Mouse (Mus musculus) limb, embryonic 13.5 days (tissue): Measurements from ENCODE around the gene Frem2. TPM values are rescaled to one million over a fixed set of nuclear protein-coding genes. Genes with fewer than 3 reads are reported as not detected.

Experiments used
- ATAC-seq: fragments of 200-750 bp; cut with Nextera tagmentation; 2 replicates; pipeline ENCODE4 v1.8.0; 2017; ENCODE audit warnings: low read depth, moderate number of reproducible peaks, moderate TSS enrichment; ENCODE audit not compliant: low FRiP score
- H3K27ac ChIP-seq: fragments of 300-500 bp; sonication (generic); 2 replicates; pipeline ENCODE4 v1.5.1; 2015; ENCODE audit warnings: inconsistent platforms, mild to moderate bottlenecking, moderate library complexity
- H3K27me3 ChIP-seq: fragments of 300-500 bp; sonication (generic); 2 replicates; pipeline ENCODE4 v1.6.1; 2015; ENCODE audit warnings: mild to moderate bottlenecking, inconsistent platforms
- H3K36me3 ChIP-seq: fragments of 300-500 bp; sonication (generic); 2 replicates; pipeline ENCODE4 v1.6.1; 2015; ENCODE audit warnings: inconsistent platforms, mild to moderate bottlenecking, moderate library complexity
- H3K4me1 ChIP-seq: fragments of 300-500 bp; sonication (generic); 2 replicates; pipeline ENCODE4 v1.6.1; 2015; ENCODE audit warnings: inconsistent platforms
- H3K4me2 ChIP-seq: fragments of 300-500 bp; sonication (generic); replicated peaks from 2 replicates; pipeline ENCODE4 v1.6.1; 2015; ENCODE audit warnings: inconsistent platforms, mild to moderate bottlenecking, moderate library complexity
- H3K4me3 ChIP-seq: fragments of 300-500 bp; sonication (generic); 2 replicates; pipeline ENCODE4 v1.5.1; 2015; ENCODE audit warnings: moderate library complexity, mild to moderate bottlenecking, inconsistent platforms
- H3K9ac ChIP-seq: fragments of 300-500 bp; sonication (generic); 2 replicates; pipeline ENCODE4 v1.6.1; 2015; ENCODE audit warnings: mild to moderate bottlenecking, inconsistent platforms
- H3K9me3 ChIP-seq: fragments of 300-500 bp; sonication (generic); 2 replicates; pipeline ENCODE4 v1.6.1; 2016; ENCODE audit warnings: inconsistent platforms
- whole genome bisulfite sequencing: fragments of 180-500 bp; shearing (Covaris S2); methylation state at CpG from one replicate; pipeline ENCODE4 v1.1.7; 2015; 5-methylcytosine and 5-hydroxymethylcytosine counted together
- polyA plus RNA-seq: library from polyadenylated mRNA; unstranded; fragments of >200 nt; fragmentation: Nextera tagmentation; extraction: Ambion mirVana; gene quantifications from 2 replicates; pipeline ENCODE4 v1.2.1, GENCODE M21; 2015

Frem2 gene
- polyA plus RNA-seq, 1 experiment from 2014 or later: 6.8 TPM

DNA sequence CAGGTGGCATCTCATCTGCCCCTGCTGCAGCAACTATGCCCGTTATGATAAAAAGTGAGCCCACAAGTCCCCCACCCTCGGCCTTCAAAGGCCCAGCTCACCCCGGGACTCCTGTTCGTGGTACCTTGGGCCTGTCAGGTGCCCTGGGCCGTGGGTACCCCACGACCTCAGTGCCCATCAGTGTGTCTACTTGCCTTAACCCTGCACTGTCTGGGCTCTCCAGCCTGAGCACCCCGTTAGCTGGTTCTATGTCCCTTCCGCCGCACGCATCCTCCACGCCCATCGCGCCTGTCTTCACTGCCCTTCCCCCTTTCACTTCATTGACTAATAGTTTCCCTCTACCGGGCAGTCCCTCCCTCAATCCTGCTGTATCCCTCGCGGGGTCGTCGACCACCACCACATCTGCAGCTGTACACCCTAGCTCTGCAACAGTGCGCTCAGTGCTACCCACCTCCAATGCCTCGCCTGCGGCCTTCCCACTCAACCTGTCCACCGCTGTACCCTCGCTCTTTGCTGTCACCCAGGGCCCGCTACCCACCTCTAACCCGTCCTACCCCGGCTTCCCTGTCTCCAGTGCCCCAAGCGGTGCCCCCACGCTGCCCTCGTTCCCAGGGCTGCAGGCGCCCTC lies 178.6 kb downstream of the Frem2 start:
- H3K4me3 ChIP-seq: no peak overlapping the region
- no peaks in the 10 kb centered on the region for H3K9me3 ChIP-seq
- no peaks in the 10 kb centered on the region for H3K4me1 ChIP-seq
- no peak overlapping the region for H3K27ac ChIP-seq
- no peak overlapping the region for H3K9ac ChIP-seq
- 95% methylated on average over 30 of the region's 30 CpGs for WGBS
- no peak overlapping the region for H3K4me2 ChIP-seq
- peaks cover 86% of the 10 kb centered on the region for H3K36me3 ChIP-seq
- no peak for ATAC-seq
- H3K27me3 ChIP-seq: no peaks in the 10 kb centered on the region

DNA sequence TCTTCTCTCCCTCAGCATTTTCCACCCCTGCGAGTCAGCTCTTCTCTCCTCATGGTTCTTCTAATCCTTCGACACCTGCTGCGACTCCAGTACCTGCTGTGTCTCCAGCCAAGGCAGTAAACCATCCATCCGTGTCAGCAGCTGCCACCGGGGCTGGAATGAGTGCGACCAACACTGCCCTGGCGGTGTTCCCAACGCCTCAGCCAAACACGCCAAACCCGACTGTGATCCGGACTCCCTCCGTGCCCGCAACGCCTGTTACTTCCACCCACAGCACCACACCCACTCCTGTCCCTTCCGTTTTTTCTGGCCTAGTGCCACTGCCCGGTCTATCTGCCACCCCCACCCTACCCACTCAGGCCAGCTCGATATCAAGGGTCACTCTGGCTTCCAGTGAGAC lies 179.7 kb downstream of the Frem2 start:
- H3K36me3 ChIP-seq: peaks cover 93% of the 10 kb centered on the region
- H3K27ac ChIP-seq: no peak overlapping the region
- 78% methylated on average over 17 of the region's 17 CpGs for WGBS

DNA sequence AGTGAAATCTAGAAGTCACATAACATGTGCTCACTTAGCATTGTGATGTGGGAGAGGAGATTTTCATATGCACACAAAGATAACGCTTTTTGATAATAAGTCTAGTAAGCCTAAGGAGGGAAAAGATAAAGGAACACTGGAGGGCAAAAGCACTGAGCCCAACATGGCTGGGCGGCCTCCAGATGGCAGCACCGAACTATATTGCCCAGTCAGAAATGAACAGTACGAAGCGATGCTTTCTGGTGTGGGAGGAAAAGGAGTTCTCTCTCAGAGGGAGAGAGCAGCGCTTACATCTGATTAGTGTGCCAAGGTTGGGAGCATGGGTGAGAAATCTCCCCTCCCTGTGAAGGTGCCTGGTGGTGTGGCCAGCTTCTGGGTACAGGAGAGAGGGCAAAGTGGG lies 181.3 kb downstream of the Frem2 start:
- peaks cover 94% of the 10 kb centered on the region for H3K36me3 ChIP-seq
- no peak overlapping the region for H3K9ac ChIP-seq
- H3K4me3 ChIP-seq: no peak overlapping the region
- no peaks in the 10 kb centered on the region for H3K9me3 ChIP-seq
- no peak overlapping the region for H3K27ac ChIP-seq
- H3K4me2 ChIP-seq: no peak overlapping the region
- WGBS: 79% methylated on average over 6 of the region's 6 CpGs
- H3K4me1 ChIP-seq: no peaks in the 10 kb centered on the region
- no peak for ATAC-seq
- no peaks in the 10 kb centered on the region for H3K27me3 ChIP-seq

More for the DNA sequence above, 179.7 kb downstream of the Frem2 start:
- H3K4me1 ChIP-seq: no peaks in the 10 kb centered on the region
- H3K9me3 ChIP-seq: no peaks in the 10 kb centered on the region
- H3K4me2 ChIP-seq: no peak overlapping the region
- no peaks in the 10 kb centered on the region for H3K27me3 ChIP-seq
- no peak overlapping the region for H3K4me3 ChIP-seq
- ATAC-seq: peak; percentile 48
- no peak overlapping the region for H3K9ac ChIP-seq

DNA sequence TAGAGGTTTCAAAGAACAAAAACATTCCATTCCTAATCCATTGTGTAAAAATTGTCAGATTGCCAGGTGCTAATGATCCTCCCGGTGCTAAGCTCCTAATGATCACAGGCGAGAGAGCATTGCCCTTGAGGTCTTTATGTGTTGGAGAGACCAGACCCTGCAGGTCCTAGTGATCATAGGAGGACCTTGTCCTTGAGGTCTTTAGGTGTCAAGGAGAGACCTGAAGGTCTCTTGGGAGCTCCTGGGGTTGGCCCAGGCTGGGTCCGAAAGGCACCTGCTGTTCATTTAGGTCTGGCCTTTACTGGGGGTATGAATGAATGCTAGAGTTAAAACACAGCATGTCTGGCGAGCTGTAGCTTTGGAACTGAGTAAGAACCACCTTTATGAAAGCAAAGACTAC lies 183.0 kb downstream of the Frem2 start:
- Histone ChIP-seq H3K27me3 (no peaks in the 10 kb centered on the region), H3K4me3 (no peak overlapping the region), H3K4me2 (no peak overlapping the region), H3K4me1 (no peaks in the 10 kb centered on the region), H3K9ac (no peak overlapping the region), H3K9me3 (no peaks in the 10 kb centered on the region), H3K36me3 (peaks cover 95% of the 10 kb centered on the region), H3K27ac (no peak overlapping the region)
- no peak for ATAC-seq
- 77% methylated on average over 4 of the region's 4 CpGs for WGBS

DNA sequence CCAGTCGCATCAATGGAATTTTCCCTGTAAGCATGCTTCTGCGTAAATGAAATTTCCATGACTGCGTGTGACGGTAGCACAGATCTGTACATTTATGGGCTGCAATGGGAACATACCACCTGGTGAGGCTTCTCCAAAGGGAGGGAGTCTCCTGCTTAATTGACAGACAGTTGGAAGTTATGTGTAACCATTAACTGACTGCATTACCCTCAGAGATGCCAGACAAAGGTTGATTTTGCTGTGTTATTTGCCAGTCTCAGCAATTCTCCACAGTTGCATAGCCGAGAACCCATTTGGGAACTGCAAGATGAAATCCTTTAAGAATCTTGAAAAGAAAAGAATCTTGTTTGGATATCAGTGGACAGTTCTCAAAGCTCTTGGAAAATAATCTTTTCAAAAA lies 185.1 kb downstream of the Frem2 start:
- Histone ChIP-seq H3K36me3 (peaks cover 79% of the 10 kb centered on the region), H3K4me2 (no peak overlapping the region), H3K27ac (no peak overlapping the region), H3K27me3 (no peaks in the 10 kb centered on the region), H3K9me3 (no peaks in the 10 kb centered on the region), H3K4me3 (no peak overlapping the region), H3K9ac (no peak overlapping the region), H3K4me1 (peaks cover 4% of the 10 kb centered on the region; the same call in 1 of the 2 replicates)
- WGBS: 92% methylated on average over 5 of the region's 5 CpGs
- no peak for ATAC-seq

DNA sequence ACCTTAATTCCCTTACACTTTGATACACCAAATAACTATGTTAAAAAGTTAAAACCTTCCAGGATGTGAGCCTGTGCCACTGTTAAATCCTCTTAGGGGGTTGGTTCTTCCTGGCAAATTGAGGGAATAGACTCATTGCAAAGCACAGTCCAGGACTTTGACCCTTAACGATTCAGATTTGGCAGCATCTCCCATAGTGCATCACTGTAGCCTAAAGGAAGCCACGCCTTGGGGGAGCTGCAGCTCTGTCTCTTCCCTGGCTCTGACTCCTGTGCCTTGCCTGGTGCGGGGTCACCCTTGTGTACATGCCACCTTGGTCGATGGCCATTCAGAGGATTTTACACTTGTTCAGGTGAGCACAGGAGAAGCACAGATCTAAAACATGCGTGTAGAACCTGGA lies 187.5 kb downstream of the Frem2 start:
- H3K4me2 ChIP-seq: no peak overlapping the region
- WGBS: 92% methylated on average over 5 of the region's 5 CpGs
- H3K4me3 ChIP-seq: no peak overlapping the region
- no peak for ATAC-seq
- H3K27me3 ChIP-seq: no peaks in the 10 kb centered on the region
- no peaks in the 10 kb centered on the region for H3K9me3 ChIP-seq
- H3K36me3 ChIP-seq: peaks cover 57% of the 10 kb centered on the region
- no peak overlapping the region for H3K9ac ChIP-seq
- H3K27ac ChIP-seq: no peak overlapping the region
- peaks cover 25% of the 10 kb centered on the region for H3K4me1 ChIP-seq

DNA sequence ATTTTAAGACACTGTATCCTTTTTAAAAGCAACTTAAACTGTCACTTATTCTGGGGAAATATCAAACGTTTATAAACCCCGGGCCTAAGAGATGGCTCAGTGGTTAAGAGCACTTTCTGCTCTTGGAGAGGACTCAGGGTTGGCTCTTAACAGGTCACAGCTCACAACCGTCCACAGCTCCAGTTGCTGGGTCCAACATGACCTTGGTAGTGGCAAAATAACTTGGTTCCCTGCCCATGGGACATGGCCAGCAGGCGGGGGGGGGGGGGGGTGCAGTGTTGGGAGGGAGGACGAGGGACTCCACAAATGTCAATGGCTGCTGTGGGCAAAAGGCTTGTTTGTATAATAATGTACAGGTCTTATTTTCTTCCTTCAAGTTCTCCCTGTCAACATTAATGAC lies 189.8 kb downstream of the Frem2 start:
- Histone ChIP-seq H3K4me1 (peaks cover 29% of the 10 kb centered on the region), H3K4me2 (no peak overlapping the region), H3K36me3 (peaks cover 34% of the 10 kb centered on the region), H3K27ac (no peak overlapping the region), H3K9me3 (no peaks in the 10 kb centered on the region), H3K9ac (no peak overlapping the region), H3K27me3 (no peaks in the 10 kb centered on the region), H3K4me3 (no peak overlapping the region)
- ATAC-seq: no peak
- 85% methylated on average over 5 of the region's 5 CpGs for WGBS

DNA sequence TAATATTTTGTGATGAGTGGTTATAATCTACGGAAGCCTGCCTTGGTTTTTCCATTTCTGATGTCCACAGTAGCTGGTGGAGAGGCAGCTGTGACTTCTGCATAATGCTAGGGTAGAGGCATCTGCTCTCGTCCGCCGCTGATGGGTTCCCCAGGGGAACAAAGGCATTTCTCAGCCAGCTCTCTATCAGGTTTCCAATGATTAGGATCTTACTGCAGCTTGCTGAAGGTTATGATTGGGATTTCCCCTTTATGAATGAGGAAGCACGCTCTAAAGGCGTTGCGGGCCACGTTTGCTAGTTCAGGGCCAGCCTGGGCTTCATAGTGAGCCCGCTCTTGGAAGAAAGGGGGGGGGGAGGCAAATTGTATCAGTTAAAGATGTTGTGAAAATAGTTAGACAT lies 190.7 kb downstream of the Frem2 start:
- Histone ChIP-seq H3K27ac (no peak overlapping the region), H3K4me2 (peak overlapping the region; percentile 82), H3K4me1 (peaks cover 34% of the 10 kb centered on the region), H3K9me3 (no peaks in the 10 kb centered on the region), H3K9ac (peak overlapping the region; percentile 19; the same call in 1 of the 2 replicates), H3K36me3 (peaks cover 27% of the 10 kb centered on the region), H3K4me3 (peak overlapping the region; percentile 87; the same call in 1 of the 2 replicates), H3K27me3 (no peaks in the 10 kb centered on the region)
- WGBS: 76% methylated on average over 9 of the region's 9 CpGs
- ATAC-seq: no peak

DNA sequence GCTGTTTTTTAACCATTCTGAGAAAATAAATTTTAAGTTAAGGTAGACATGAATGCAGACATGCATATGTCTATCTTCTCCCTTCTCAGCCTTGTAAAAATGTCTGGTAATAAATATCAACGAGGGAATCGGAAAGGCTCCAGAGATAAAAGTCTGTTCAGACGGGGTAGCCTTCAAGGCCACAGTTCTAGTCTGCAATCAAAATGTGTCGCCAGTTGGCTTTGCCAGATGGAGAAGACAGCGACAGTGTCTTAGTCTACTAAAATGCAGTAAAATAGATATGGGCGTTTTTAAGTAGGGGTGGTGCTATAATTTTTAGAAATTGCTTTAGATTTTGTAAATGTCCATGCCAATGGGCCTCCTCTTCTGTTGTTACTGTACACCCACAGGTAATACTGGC lies 191.8 kb downstream of the Frem2 start:
- Histone ChIP-seq H3K27me3 (no peaks in the 10 kb centered on the region), H3K4me3 (peak overlapping the region; percentile 87), H3K4me1 (peaks cover 34% of the 10 kb centered on the region), H3K9ac (peak overlapping the region; percentile 43; the same call in 1 of the 2 replicates), H3K36me3 (peaks cover 21% of the 10 kb centered on the region), H3K4me2 (peak overlapping the region; percentile 82), H3K9me3 (no peaks in the 10 kb centered on the region), H3K27ac (no peak overlapping the region)
- no peak for ATAC-seq
- 41% methylated on average over 6 of the region's 6 CpGs for WGBS

DNA sequence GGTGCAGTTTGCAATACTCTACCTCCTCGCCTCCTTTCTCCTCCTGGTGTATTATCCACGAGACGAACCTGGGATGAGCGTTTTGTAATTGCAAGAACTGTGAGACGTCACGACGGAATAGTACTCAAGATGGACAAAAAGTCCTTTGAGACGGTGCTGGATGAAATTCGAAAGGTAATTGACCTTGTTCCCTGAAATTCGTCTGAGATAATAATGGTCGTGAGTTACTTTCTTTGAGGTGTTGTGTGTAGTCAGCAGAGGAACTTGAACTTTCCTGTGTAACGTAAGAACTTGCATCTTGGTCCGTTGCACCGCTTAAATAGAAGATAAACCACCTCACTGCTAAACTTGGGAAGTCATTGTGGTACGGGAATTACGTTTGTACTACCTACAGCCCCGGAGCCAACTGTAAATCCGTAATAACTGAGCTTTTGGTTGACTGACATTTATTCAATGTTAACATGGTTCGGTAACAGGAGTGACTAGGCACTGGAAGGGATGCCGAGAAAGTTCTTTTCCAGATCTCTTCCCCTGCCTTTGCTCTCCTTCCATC lies 192.9 kb downstream of the Frem2 start:
- WGBS: under 1% methylated on average over 20 of the region's 20 CpGs
- Histone ChIP-seq H3K27ac (no peak overlapping the region; the same call in 1 of the 2 replicates), H3K9ac (peak overlapping the region; percentile 94), H3K4me1 (peaks cover 34% of the 10 kb centered on the region), H3K36me3 (peaks cover 21% of the 10 kb centered on the region), H3K9me3 (no peaks in the 10 kb centered on the region), H3K4me2 (peak overlapping the region; percentile 82), H3K27me3 (no peaks in the 10 kb centered on the region), H3K4me3 (peak overlapping the region; percentile 87)
- no peak for ATAC-seq
